Mouse (Mus musculus): ENCODE measurements around the gene Stk40.

DNA sequence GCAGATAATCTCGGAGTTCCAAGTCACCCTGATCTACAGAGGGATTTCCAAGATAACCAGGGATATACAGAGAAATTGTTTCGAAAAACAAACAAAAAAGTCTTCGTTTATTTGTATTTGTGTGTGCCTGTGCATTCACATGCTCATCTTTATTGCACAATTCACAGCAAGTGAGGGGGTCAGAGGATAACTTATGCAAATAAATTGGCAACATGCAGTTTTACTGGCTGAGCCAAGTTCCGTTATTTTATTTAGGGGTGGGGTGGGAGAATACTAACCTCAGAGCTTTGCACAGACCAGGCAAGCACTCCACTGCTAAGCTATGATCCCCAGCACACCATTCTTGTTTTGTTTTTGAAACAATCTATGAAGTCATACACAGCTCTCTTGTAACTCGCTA is 70.0 kb downstream of the Stk40 start:
- TF ChIP-seq POLR2A (IDR thresholded peaks at IDR 0.05; ENCODE audit: extremely low read depth, insufficient read depth, low read length) (no peak), CTCF (IDR thresholded peaks at IDR 0.05; ENCODE audit: low read depth, low read length) (no peak)

Data from liver, adult 2 months (tissue).